Mouse (Mus musculus) cerebellum, adult 2 months (tissue): ENCODE results near the gene Il31. TPM values are rescaled to one million over a fixed set of nuclear protein-coding genes. Genes with fewer than 3 reads are reported as not detected.
"Not testable (repeated sequence)": the region's sequence is repeated elsewhere in the genome, so short reads cannot be mapped to it uniquely, and the experiment has no call there.

Experiments
- DNase-seq, 2 experiments: peaks; one replicate each; pipeline ENCODE4 v3.0.0; 2021
- H3K27ac ChIP-seq: fragments of 200-500 bp; 2 replicates; pipeline ENCODE4 v1.5.1; 2012; ENCODE audit warnings: low read length, control low read depth, inconsistent platforms; ENCODE audit not compliant: insufficient read depth
- H3K27me3 ChIP-seq: fragments of 200-500 bp; 2 replicates; pipeline ENCODE4 v1.6.1; 2012; ENCODE audit warnings: inconsistent platforms, mild to moderate bottlenecking, low read length, moderate library complexity; ENCODE audit not compliant: control insufficient read depth, insufficient read depth
- H3K4me1 ChIP-seq: fragments of 200-500 bp; 2 replicates; pipeline ENCODE4 v1.6.1; 2011; ENCODE audit warnings: low read length; ENCODE audit not compliant: control insufficient read depth, insufficient read depth
- H3K4me3 ChIP-seq: fragments of 200-500 bp; replicated peaks from 2 replicates; pipeline ENCODE3; 2011; ENCODE audit warnings: mild to moderate bottlenecking, low read depth, low read length, control low read depth; ENCODE audit not compliant: insufficient read depth
- CTCF ChIP-seq: fragments of 200-500 bp; IDR thresholded peaks from 2 replicates; pipeline ENCODE4 v1.5.1; 2011; ENCODE audit warnings: low read depth, mild to moderate bottlenecking, control low read depth, low read length, moderate library complexity, borderline replicate concordance; ENCODE audit not compliant: insufficient read depth
- POLR2A ChIP-seq: fragments of 200-500 bp; IDR thresholded peaks from 2 replicates; pipeline ENCODE4 v1.6.1; 2011; ENCODE audit warnings: low read length, control low read depth, borderline replicate concordance; ENCODE audit not compliant: insufficient read depth
- WGBS: fragments of 180-500 bp; shearing (Covaris S2); methylation state at CpG from one replicate; pipeline ENCODE4 v1.1.7; 2018; 5-methylcytosine and 5-hydroxymethylcytosine counted together
- polyA plus RNA-seq: library from polyadenylated mRNA; depleted of rRNA; stranded (reverse); fragments of >200 nt; gene quantifications from 2 replicates; pipeline ENCODE4 v1.2.3, GENCODE M21; 2012

The Il31 gene
- polyA plus RNA-seq, 1 experiment, result not detected

DNA sequence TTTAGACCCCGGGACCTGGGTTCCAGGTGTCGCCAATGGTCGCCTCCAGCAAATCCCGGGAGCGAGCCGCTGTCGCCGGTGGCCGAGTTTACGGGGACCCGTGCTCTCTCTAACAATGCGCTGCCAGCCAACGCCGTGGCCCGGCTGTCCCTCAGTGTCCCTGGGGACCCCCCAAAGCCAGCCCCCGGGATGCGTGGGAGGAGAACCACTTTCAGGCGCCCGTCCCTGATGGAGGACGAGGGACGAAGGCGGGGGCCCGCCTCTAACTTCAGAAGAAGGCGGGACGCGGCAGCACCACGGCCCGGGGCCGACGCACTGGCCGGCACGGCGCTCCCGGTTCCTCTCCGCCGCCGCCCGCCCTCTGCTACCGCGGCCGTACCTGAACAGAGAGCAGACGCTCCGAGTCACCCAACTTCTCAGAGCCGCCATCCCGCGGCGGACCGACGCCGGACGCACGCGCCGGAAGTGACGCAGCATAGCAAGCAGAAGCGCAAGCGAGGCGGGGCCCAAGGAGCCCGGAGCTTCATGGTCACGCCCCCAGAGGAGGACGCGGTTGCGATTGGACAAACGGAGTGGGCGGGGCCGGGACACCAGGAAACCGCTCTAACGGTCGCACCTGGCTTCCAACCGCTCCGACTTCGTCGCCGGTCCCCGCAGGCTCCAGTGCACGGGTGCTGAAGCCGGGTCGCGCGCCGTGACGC is 34.6 kb upstream of the Il31 start, which contains the start of gene Diablo:
Gene Diablo, minus strand, starts transcription at position 485 of the 701 bp plus-strand sequence.
- Histone ChIP-seq H3K4me3 (peak within 1 kb of the TSS; percentile 72), H3K4me1 (no peaks in the 10 kb centered on the region), H3K27ac (0 out of 2 replicates have a peak within 1 kb of the TSS, but pooled peaks have one; percentile 12), H3K27me3 (no peaks in the 10 kb centered on the region)
- DNase-seq, result peak; percentile 97
- TF ChIP-seq POLR2A (peak; percentile 96), CTCF (no peak)
- under 1% methylated on average over 81 of the region's 82 CpGs for WGBS

DNA sequence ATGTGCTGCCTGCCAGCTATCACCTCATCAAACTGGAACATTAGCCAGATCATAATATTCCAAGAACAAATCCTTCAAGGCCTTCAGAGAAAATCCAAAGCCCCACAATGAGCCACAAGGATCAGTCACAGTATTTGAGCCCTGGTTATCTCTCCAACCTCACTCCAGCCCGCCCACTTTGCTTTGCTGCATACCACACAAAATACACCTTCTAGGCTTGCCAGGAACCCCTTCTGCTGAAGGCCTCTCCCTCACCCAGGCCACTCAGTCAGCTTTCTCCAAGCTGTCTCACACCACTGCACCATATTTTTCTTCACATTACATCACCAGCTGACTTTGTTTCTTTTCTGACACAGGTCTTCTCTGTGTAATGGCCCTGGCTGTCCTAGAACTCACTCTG is 32.9 kb upstream of the Il31 start:
- WGBS, result 72% methylated on average over 1 of the region's 1 CpGs
- DNase-seq, result peak in 1 of 2 experiments; percentile 4
- Histone ChIP-seq H3K27ac (no peak overlapping the region), H3K4me1 (no peaks in the 10 kb centered on the region), H3K27me3 (no peaks in the 10 kb centered on the region), H3K4me3 (no peak overlapping the region)
- TF ChIP-seq CTCF (no peak), POLR2A (no peak)

DNA sequence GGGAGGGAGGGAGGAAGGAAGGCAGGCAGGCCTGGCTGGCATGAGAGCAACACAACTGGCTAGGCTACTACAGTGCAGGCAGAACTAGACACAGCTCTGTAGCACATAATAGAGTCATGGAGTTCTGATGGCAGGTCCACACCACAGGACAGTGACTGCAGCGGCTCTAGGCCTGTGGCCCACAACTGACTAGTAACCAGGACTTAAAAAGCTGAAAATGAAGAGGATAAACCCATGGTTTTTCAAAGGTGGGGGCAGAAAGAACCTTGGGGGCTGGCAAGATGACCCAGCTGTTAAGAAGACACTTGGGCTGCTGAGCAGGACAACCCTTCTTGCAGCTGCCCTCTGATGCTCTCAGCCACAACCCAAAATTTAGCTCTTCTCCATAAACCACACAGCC is 32.3 kb upstream of the Il31 start:
- H3K27me3 ChIP-seq, result no peaks in the 10 kb centered on the region
- no peak overlapping the region for H3K4me3 ChIP-seq
- DNase-seq, result peak in 1 of 2 experiments; percentile 2
- H3K4me1 ChIP-seq, result no peaks in the 10 kb centered on the region
- WGBS, result 56% methylated on average over 1 of the region's 1 CpGs
- TF ChIP-seq CTCF (no peak), POLR2A (no peak)
- no peak overlapping the region for H3K27ac ChIP-seq

DNA sequence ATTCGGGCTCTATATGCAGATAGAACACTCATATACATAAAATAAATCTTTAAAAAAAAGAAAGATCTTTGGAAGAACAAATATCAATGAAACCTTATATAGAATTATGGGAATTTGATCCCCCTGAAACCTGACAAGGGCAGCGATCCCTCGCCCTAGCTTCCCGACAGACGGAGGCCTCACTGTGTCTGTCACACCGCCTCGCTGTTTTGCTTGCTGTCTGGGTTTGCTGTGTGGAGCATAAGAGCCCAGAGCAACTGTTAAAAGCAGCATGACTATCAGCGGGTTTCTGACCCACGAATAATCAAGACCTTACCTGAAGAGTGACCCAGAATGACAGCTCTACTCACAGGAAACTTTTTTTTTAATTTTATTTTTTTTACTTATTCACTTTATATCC is 31.4 kb upstream of the Il31 start:
- Histone ChIP-seq H3K4me3 (no peak overlapping the region), H3K27ac (no peak overlapping the region), H3K27me3 (no peaks in the 10 kb centered on the region), H3K4me1 (no peaks in the 10 kb centered on the region)
- peak in 1 of 2 experiments; percentile 0 for DNase-seq
- WGBS, result 79% methylated on average over 9 of the region's 9 CpGs
- no peak for TF ChIP-seq CTCF

DNA sequence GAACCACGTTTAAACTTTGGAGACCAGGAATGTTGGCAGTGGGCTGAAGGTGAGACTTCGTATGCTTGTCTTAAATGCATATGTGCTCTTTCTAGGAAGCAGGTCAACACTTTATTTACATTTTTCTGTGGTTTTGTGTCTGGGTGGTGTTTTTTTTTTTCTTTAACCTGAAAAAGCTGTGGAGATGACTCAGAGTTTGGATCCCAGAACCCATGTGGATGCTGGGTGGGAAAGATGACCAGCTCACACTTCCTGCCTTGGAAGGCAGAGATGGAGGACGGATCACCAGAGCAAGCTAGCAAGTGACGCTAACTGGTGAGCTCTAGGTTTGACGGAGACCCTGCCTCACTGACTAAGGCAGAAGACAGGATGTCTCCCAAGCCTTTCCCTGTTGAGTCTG is 25.6 kb upstream of the Il31 start:
- 89% methylated on average over 5 of the region's 5 CpGs for WGBS

DNA sequence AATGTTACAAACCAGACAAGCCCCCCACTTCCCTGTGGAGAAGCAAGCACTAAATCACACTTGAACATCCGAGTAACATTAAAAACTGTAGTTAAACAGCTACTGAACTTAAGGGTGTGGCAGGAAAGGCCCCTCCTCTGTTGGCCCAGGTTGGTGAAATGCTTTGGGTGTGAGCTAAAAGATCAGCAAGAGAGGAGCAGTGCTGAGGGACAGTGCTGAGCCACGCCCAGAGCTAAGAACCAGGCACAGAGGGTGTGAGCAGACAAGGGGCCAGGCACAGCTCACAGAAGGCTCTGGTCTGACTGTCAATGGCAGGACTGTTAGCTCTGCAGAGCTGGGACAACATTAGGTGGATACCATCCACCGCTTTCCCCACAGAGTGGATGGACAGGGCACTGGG is 22.8 kb upstream of the Il31 start:
- H3K27me3 ChIP-seq, result no peaks in the 10 kb centered on the region
- TF ChIP-seq CTCF (no peak), POLR2A (no peak)
- no peaks in the 10 kb centered on the region; the same call in 1 of the 2 replicates for H3K4me1 ChIP-seq
- no peak for DNase-seq
- H3K27ac ChIP-seq, result no peak overlapping the region
- WGBS, result 82% methylated on average over 3 of the region's 3 CpGs
- no peak overlapping the region for H3K4me3 ChIP-seq

More for the DNA sequence above, 25.6 kb upstream of the Il31 start:
- H3K4me1 ChIP-seq, result no peaks in the 10 kb centered on the region
- H3K27ac ChIP-seq, result no peak overlapping the region
- no peak for DNase-seq
- no peaks in the 10 kb centered on the region for H3K27me3 ChIP-seq
- no peak overlapping the region for H3K4me3 ChIP-seq
- TF ChIP-seq POLR2A (no peak), CTCF (no peak)

DNA sequence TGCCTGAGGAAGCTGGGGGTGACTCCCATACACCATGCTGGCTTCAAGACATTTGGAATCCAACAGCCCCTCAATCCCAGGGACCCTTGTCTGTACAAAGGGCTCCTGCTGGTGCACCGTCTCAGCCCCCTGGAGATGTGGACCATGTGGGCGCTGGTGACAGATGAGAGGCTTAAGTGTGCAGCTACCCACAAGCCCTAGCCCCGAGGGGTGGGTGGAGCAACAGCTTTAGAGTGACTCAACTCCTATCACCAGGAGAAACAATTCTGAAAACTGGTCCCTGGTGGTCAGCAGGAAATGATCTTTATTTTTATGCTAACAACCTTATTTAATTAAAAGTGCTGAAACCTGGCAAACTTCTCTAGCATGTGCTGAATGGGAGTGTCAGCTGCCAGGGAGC is 22.1 kb upstream of the Il31 start:
- not testable (repeated sequence) for H3K27me3 ChIP-seq, DNase-seq, H3K4me1 ChIP-seq, H3K27ac ChIP-seq, H3K4me3 ChIP-seq
- 72% methylated on average over 3 of the region's 3 CpGs for WGBS

DNA sequence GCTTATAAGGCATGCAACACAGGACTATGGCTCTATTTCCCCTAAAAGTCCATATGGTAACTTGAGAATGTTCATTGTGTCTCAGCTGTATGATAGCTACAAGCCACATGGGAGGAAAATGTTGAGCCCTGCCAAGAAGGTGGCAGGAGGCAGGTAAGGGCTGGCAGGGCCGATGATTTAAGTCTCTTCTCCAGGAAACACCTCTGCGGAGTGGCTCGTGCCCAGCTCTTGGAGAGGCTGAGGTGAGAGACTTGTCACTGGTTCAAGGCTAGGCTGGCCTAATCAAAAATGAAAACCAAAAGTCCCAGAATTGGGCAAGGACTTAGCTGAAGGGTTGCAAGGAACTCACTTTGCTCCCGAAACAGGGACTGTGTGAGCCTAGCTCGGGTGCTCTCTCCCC is 20.9 kb upstream of the Il31 start, which contains the start of gene B3gnt4:
Gene B3gnt4, plus strand, starts transcription at position 301 of the 400 bp plus-strand sequence.
- Histone ChIP-seq H3K27me3 (no peaks in the 10 kb centered on the region), H3K4me3 (no peak within 1 kb of the TSS), H3K27ac (no peak within 1 kb of the TSS), H3K4me1 (no peaks in the 10 kb centered on the region; the same call in 1 of the 2 replicates)
- WGBS, result 56% methylated on average over 5 of the region's 5 CpGs
- DNase-seq, result no peak
- no peak for TF ChIP-seq CTCF
- no peak for TF ChIP-seq POLR2A
